Mouse (Mus musculus): Measurements from ENCODE around the gene Ifi27l2b. TPM values are rescaled to one million over a fixed set of nuclear protein-coding genes. Genes with fewer than 3 reads are reported as not detected.
"Not testable (repeated sequence)": the region's sequence is repeated elsewhere in the genome, so short reads cannot be mapped to it uniquely, and the experiment has no call there.

Ifi27l2b gene
- not detected for total RNA-seq (2022)

- no peak for DNase-seq (ENCODE audit: low spot score in 2 of 2)
Measured at GRCm38 (mm10) chr12:103457140-103457539, at the start of gene Ifi27l2b. Gene Ifi27l2b (minus strand): TSS chr12:103457223.

GRCm38 (mm10) chr12:103504402-103504801, 47.4 kb upstream of the Ifi27l2b start:
- no peak for DNase-seq (ENCODE audit: low spot score in 2 of 2)

GRCm38 (mm10) chr12:103503300-103503699, 46.3 kb upstream of the Ifi27l2b start:
- DNase-seq (ENCODE audit: low spot score in 2 of 2), result no peak

- no peak for DNase-seq (ENCODE audit: low spot score in 2 of 2)
Measured at GRCm38 (mm10) chr12:103499261-103499660, 42.2 kb upstream of the Ifi27l2b start.

- no peak for DNase-seq (ENCODE audit: low spot score in 2 of 2)
Measured at GRCm38 (mm10) chr12:103498768-103499167, 41.7 kb upstream of the Ifi27l2b start.

- DNase-seq (ENCODE audit: low spot score in 2 of 2), result peak in 1 of 2 experiments; percentile 42
Measured at GRCm38 (mm10) chr12:103494486-103494885, 37.5 kb upstream of the Ifi27l2b start.

GRCm38 (mm10) chr12:103492767-103493166, 35.7 kb upstream of the Ifi27l2b start:
- DNase-seq (ENCODE audit: low spot score in 2 of 2), result peak; percentile 53 to 75

- DNase-seq (ENCODE audit: low spot score in 2 of 2), result no peak
Measured at GRCm38 (mm10) chr12:103491091-103491730, 34.2 kb upstream of the Ifi27l2b start.

GRCm38 (mm10) chr12:103487750-103488149, 30.7 kb upstream of the Ifi27l2b start:
- DNase-seq (ENCODE audit: low spot score in 2 of 2), result no peak

- no peak for DNase-seq (ENCODE audit: low spot score in 2 of 2)
Measured at GRCm38 (mm10) chr12:103487276-103487675, 30.3 kb upstream of the Ifi27l2b start.

- DNase-seq (ENCODE audit: low spot score in 2 of 2), result no peak
Measured at GRCm38 (mm10) chr12:103486726-103487125, 29.7 kb upstream of the Ifi27l2b start.

- DNase-seq (ENCODE audit: low spot score in 2 of 2), result not testable (repeated sequence)
Measured at GRCm38 (mm10) chr12:103484200-103484972, 27.4 kb upstream of the Ifi27l2b start.

GRCm38 (mm10) chr12:103482781-103483180, 25.8 kb upstream of the Ifi27l2b start:
- DNase-seq (ENCODE audit: low spot score in 2 of 2), result no peak

GRCm38 (mm10) chr12:103481671-103482070, 24.6 kb upstream of the Ifi27l2b start:
- DNase-seq (ENCODE audit: low spot score in 2 of 2), result no peak

- DNase-seq (ENCODE audit: low spot score in 2 of 2), result no peak
Measured at GRCm38 (mm10) chr12:103477461-103478015, 20.5 kb upstream of the Ifi27l2b start.

- no peak for DNase-seq (ENCODE audit: low spot score in 2 of 2)
Measured at GRCm38 (mm10) chr12:103476779-103477389, 19.9 kb upstream of the Ifi27l2b start.

GRCm38 (mm10) chr12:103474481-103474880, 17.5 kb upstream of the Ifi27l2b start:
- DNase-seq (ENCODE audit: low spot score in 2 of 2), result no peak

- not testable (repeated sequence) for DNase-seq (ENCODE audit: low spot score in 2 of 2)
Measured at GRCm38 (mm10) chr12:103456727-103457126, 296 bp downstream of the Ifi27l2b start.

GRCm38 (mm10) chr12:103453361-103453760, 3.7 kb downstream of the Ifi27l2b start:
- no peak for DNase-seq (ENCODE audit: low spot score in 2 of 2)

GRCm38 (mm10) chr12:103445060-103445459, 12.0 kb downstream of the Ifi27l2b start:
- no peak for DNase-seq (ENCODE audit: low spot score in 2 of 2)

- not testable (repeated sequence) for DNase-seq (ENCODE audit: low spot score in 2 of 2)
Measured at GRCm38 (mm10) chr12:103444261-103444660, 12.8 kb downstream of the Ifi27l2b start.

- no peak for DNase-seq (ENCODE audit: low spot score in 2 of 2)
Measured at GRCm38 (mm10) chr12:103443524-103443923, 13.5 kb downstream of the Ifi27l2b start, which contains the start of gene Ifi27l2a. Gene Ifi27l2a (minus strand): TSS chr12:103443680.
